Mouse (Mus musculus): ENCODE measurements around the gene Gimap5.

Gene Gimap5

DNA sequence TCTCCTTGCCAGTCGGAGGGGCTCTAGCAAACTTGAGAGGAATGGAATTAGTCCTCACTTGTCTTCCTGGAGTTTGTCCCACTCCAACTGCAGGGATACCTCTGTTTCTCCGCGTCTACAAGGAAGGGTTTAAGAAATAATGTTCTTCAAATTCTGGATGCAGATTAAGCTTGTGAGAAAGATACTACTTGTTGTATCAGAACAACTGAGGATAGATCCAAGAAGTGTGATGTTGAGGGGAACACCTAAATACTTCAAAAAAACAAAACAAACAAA, 6.3 kb upstream of the Gimap5 start:
- no peak for DNase-seq (ENCODE audit: low read depth, low spot score)

DNA sequence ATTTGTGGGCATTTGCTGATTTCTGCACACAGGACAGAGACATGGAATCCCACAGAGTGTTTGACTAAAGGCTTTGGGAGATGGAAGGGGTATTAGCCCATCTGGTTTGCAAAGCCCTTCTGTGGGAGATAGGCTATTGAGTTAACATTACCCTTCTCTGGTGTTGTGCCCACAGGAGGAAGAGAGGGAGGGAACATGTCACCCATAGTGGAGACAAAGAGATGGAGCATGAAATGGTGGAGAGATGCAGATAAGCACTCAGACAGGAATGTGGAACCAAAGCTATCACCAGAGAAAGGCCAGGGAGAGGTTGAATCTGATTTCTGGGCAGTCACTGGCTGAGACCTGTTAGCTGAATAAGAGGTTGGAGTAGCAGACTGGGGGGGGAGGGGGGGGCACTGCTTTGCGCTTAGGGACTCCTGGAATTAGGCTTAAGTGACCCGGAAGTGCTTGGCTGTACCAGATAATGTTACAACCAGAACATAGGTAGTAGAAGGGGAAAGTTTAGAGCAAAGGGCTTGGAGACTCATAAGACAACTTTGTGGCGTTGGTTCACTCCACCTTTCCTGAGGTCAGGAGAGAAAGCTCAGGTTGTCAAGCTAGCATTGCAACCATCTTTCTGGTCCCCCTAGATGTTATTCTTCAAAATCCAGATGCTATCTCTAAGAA, 5.4 kb upstream of the Gimap5 start:
- DNase-seq (ENCODE audit: low read depth, low spot score), result no peak

DNA sequence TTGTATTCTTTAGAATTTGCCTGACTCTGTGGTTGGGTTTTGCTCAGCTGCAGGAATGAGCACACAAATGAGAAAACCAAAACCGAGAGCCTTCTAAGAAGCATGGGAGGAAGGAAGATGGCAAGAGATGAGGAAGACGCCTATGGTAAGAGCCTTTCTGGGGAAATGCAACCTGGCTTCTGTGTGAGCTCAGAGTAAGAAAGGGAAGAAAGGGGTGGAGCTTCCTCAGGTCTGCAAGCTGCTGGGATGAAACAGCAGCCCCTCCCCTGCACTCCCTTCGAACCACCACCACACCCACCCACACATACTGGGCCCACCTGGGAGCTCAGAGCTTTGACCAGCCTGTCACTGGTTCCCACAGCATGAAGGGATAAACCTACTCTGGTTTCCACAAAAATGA, 4.7 kb upstream of the Gimap5 start:
- no peak for DNase-seq (ENCODE audit: low read depth, low spot score)

DNA sequence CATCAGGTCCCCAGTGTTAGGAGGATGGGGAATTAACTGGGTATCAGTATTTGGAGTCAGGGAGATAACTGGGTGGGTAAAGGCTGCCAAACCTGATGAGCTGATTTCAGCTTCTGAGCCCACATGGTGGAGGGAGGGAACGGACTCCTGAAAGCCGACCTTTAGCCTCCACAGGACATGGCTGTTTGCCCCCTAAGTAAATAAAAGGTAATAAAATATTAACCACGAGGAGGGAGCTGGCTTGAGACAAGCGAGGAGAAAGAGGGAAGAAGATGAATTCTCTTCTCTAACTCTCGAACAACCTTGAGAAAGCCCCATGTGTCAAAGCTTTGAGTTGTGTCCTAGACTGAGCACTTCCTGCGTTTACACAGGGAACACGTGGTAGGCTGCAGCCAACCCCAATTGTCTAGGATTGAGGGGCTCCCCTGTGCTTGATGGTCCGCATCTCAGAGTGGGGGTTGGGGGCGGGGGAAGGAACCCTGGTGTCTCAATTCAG, 4.2 kb upstream of the Gimap5 start:
- DNase-seq (ENCODE audit: low read depth, low spot score), result no peak

DNA sequence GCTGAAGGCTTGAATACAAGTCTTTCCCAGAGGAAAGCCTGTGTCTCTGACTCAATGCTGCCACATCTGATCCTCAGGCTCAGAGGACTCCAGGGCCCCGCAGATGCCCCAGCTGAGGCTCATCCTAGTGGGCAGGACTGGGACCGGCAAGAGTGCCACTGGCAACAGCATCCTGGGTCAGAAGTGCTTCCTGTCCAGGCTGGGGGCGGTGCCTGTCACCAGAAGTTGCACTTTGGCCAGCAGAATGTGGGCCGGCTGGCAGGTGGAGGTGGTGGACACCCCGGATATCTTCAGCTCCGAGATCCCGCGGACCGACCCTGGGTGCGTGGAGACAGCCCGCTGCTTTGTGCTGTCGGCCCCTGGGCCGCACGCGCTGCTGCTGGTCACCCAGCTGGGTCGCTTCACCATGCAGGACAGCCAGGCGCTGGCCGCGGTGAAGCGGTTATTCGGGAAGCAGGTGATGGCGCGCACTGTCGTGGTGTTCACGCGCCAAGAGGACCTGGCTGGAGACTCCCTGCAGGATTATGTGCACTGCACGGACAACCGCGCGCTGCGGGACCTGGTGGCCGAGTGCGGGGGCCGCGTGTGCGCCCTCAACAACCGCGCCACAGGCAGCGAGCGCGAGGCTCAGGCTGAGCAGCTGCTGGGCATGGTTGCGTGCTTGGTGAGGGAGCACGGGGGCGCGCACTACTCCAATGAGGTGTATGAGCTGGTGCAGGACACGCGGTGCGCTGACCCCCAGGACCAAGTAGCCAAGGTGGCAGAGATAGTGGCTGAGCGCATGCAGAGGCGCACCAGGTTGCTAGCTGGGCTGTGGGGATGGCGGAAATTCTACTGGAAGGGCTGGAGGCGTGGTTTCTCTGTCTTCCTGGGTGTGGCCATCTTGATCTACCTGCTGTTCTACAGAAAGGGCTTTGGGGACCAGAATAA, 3.3 kb upstream of the Gimap5 start:
- no peak for DNase-seq (ENCODE audit: low read depth, low spot score)

DNA sequence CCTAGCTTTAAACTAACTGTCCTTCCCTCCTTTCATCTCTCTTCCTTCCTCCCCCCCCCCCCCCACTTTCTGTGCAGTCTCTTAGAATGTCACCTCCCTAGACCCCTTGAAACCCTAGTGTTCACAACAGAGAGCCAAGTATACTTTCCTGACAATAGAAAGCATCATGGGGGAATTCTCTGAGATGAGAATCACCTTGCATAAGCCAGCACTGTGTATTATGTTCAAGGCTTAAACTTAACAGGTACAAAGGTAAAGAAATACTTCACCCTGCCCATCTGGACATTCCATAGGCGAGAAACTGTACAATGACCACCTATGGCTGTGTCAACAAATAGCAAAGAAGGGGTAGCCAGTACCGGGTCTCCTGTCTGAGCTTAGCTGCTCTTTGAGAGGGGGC, 507 bp upstream of the Gimap5 start:
- DNase-seq (ENCODE audit: low read depth, low spot score), result no peak

DNA sequence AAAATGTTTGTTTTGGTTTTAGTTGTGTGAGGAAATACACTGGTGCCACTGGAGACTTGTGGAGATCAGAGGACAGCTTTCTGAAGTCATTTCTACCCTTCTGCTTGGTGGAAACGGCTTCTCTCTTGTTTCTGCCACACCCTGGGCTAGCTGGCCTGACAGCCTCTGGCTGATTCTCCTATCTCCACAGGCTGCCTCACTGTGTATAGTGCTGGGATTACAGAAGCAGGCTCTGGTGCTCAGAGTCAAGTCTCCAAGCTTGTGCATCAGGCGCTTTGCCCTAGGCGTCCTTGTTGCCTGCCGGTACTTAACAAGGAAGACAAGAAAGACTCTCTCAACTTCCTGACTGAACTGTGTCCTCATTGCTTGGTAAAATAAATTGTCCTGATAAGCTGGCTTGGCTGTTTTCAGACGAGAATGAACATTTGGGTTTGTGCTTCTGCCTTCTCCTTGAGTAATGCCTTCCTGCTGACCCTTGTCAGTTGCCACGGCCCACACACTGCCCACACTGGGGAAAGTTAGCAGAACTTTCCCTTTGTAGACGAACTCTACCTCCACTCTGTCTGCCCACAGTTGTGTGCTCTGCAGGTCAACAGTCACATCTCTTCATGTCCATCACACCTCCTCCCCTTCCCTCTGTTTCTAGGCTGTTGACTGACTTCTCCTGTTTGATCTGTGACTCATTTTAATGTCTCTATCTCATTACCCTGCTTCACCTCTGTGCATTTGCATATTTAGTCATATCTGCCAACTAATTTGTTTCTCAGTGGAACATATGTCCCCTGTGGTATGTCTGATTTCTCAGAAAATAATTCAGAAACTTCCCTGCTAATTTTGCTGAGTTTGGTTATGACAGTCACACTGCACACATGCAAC, 1.3 kb downstream of the Gimap5 start:
- DNase-seq (ENCODE audit: low read depth, low spot score), result no peak

DNA sequence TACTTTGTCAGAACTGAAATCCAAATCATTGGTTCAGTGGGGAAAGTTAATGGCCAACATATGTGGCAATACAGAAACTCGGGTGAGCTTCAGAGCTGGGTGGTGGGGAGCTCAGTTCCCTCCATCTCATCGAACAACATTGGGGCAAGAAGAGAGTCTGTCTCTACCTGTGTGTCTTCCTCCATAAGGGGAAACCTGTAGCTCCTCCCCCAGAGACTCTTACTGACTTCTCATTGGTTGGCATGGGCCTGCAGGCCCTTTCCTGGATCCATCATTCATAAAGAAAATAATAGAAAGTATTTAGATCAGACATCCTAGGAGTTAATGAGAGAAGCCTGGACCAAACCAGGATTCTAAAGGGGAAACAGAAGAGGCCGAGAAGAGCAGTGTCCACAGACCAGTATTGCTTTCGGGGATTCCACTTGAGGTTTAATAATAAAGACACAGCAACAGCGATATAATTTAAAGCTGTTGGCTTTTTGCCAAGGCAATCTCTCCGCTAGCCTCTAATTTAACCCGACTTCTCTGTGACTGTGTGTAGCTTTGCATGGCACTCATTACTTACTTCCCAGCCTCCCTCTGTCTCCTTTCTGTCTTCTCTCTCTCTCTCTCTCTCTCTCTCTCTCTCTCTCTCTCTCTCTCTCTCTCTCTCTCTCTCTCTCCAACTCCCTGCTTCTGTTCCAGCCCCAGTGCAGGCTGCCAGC, 17.7 kb downstream of the Gimap5 start:
- no peak for DNase-seq (ENCODE audit: low read depth, low spot score)

DNA sequence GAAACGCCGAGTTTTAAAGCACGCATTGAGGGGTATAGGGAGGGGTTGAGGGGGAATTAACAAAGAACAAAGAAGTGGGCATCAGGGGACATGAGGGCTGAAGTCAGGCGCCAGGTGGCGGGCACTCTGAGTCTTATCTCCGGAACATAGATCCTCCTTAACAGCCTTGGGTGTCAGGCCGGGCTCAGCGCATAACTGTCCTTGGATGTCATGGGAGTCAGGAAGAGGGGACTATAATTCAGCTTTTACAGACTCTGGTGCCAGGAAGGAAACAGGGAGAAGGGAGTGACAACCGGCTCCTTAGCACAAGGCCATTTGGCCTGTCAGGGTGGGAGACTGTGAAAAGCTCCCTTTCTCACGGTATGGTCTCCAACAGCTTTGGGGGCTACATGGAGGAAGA, 18.5 kb downstream of the Gimap5 start:
- DNase-seq (ENCODE audit: low read depth, low spot score), result no peak

DNA sequence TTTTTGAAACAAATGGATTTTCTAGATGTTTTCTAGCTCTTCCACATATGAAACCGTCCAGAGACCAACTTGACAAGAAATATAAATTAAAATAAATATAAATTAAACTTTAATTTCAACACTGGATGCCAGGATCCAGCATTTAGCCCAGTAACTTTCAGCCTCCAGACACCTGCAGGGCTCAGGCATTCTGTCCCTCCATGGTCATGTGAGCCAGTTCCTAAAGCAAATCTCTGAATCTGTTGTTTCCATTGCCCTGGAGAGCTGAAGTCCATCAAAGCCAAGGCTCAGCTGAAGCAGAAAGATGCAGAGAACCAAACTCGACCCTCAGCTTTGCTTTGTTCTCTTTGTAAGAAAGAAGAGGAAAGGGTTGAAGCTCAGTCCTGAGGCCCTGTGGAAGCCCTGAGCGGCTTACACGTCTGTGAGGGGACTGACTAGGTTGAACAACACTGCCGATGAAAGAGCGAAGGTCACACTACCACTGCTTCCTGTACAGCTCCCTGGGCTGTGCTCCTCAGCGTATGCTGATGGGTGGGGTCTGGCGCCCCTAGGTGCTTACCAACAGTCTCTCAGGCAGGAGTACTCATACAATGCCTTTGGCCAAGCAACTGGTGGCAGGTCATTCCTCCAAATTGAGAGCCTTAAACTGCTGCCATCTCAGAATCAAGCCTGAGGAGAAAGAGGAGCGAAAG, 22.3 kb downstream of the Gimap5 start:
- DNase-seq (ENCODE audit: low read depth, low spot score), result no peak

DNA sequence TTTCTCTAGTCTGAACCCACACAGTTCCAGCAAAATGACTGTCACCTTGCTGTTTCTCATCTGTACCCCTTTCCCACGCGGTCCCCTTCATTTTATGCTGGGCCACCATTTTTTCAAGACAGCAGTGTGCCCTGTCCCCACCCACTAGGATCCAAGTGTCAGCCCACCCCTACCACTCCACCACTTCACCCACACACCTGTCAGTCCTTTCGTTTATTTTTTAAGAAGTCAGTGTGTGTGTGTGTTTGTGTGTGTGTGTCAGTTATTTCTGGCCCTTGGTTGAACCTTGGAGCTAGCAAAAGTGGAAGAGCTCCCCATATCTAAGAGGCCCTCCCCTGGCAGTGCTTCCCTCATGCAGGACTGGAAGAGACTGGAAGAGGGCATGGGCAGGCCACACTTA, 22.9 kb downstream of the Gimap5 start:
- no peak for DNase-seq (ENCODE audit: low read depth, low spot score)

DNA sequence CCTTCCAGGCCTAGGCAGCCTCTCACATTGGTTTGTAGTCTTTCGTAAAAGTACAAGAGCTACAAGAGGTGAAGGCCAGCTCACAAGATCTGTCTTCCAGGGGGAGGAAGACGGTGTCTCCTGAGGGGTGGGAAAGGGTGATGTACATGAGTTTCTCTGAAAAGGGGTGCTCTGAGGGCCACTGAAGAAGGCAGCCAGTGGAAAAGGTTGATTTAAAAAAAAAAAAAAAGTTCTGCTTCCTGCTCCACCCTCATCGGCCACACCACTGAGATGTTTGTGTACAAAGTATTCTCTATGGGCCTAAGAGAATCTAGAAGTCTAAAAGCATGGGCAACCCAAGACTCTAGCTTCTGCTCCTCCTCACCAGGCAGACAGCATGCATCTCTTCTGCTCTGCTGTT, 24.7 kb downstream of the Gimap5 start, which contains the start of gene Gimap3:
TSS of gene Gimap3 (minus strand) at position 156 of the 400 bp plus-strand sequence.
- DNase-seq (ENCODE audit: low read depth, low spot score), result no peak

DNA sequence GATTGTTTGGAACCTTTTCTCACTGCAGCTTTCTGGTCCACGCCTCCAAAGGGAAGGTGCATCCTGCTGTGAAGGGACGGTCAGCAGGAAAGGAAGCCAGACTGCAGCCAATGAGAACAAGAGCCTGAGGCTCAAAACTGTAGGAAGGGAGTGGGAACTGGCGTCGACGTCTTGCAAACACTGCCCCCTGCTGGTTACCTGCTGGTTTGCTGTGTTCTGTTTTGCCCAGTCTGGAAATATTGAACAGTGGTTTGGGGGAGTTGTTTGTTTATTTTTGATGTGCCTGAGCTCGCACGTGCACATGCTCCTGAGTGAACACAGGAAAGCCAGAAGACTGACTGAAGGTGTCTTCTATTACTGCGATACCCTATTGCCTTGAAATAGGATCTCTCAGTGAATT, 26.0 kb downstream of the Gimap5 start:
- peak; percentile 33 for DNase-seq (ENCODE audit: low read depth, low spot score)

DNA sequence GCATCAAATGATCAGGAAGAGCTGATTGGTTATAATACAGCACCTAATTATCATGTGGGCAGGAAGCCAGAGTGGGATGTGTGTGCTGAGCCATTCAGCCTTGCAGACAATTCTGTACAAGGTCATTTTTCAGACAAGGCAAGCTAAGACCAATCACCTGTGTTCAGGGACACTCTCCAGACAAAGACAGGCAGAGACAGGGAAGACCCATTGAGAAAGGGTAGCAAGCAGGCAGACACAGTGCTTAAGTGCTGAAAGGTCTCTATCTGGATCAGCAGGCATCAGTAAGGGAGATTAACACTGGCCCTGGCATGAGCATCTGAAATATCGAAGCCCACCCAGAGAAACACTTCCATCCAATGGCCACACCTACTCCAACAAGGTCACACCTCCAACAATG, 38.4 kb downstream of the Gimap5 start:
- no peak for DNase-seq (ENCODE audit: low read depth, low spot score)

DNA sequence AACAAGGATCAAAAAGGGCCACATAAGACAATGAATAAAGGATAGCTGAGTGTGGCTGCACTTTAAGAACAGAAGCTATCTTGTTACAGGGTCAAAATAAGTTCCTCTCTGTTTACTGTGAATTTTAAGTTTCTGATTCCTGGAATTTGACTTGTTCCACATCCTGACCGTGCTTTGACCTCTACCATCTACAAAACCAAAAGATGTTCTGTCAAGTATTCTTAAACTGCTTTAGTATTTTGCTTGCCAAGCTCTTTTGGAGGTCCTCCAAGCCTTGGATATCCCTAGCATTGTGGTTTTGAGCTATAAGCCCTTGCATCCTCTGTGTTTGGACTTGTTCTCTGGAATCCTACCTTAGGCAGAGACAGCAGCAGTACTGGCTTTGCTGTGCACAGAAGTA, 39.2 kb downstream of the Gimap5 start:
- DNase-seq (ENCODE audit: low read depth, low spot score), result no peak

DNA sequence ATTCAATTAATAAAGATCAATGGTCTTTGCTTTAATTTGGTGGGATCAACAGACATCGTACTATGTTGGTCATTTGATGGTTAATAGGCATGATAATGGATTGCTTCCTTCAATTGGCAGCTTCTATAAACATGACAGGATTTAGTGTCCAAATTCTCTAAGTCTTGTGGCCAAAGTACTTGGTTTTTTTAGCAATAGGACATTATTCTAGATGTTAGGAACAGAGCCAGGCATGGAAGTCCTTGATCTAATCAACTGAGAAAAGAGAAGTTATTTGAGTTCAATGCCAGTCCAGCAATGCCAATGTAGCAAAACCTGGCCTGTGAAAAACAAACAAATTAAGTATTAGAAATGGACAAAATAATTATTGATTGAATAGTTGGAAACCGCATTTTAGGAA, 39.6 kb downstream of the Gimap5 start:
- DNase-seq (ENCODE audit: low read depth, low spot score), result no peak

DNA sequence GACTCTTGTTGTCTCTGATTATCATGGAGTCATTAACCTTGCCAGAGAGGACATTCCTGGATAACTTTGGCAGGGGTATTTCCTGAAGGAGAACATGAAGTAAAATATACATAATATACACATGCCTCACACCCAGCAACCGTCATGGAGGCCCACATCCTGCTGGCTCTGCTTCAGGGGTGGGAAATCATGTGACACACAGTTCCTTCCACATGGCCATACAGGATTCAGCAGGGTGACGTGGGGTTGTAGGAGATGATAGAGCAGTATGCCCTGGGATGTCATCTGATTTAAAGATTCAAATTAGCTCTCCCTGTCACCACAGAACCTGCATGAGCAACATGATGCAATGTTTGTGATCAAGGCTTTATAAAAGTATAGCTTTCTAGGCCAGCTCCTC, 41.9 kb downstream of the Gimap5 start:
- DNase-seq (ENCODE audit: low read depth, low spot score), result no peak

DNA sequence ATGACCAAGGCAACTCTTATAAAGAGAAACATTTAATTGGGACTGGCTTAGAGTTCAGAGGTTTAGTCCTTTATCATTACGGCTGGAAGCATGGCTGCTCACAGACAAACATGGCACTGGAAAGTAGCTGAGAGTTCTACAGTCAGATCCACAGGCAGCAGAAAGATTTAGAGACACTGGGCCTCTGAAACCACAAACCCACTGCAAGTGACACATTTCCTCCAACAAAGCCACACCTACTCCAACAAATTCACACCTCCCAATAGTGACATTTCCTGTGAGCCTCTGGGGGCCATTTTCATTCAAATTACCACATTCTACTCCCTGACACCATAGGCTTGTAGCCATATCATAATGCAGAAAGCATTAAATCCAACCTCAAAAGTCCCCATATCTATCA, 55.9 kb downstream of the Gimap5 start:
- DNase-seq (ENCODE audit: low read depth, low spot score), result no peak

DNA sequence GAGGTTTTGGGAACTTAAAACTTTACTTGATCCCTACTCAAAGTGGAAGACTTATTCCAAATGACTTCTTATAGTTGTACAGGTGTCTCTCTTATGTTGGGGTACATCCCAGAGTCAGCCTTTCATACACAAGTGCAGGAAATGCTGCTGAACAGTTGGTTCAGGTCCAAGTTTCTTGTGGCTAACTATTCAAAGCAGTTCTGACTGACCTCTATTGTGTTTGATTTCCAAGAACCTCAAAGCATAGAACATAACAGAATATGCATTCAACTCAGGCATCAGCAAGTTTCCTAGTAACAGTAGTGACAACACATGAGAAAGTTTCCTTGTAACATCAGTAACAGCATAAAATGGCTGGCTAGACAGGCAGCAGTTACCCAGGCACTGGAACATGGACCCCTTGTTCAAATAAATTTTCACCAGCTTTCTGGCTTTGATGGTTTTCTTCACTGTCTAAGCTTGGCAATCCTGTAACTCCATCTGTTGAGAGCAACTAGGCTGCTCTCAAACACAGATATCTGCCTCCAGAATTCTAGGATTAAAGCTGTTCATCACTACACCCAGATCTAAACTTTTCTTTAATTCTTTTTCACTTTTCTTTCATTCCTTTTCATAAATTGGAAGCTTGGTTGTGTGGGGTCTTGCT, 57.5 kb downstream of the Gimap5 start:
- peak; percentile 2 for DNase-seq (ENCODE audit: low read depth, low spot score)
